Mouse (Mus musculus) midbrain, postnatal 0 days (tissue): ENCODE data around the gene Hist1h4j. TPM values are rescaled to one million over a fixed set of nuclear protein-coding genes. Genes with fewer than 3 reads are reported as not detected.
A peak's percentile ranks its signal among the peaks of the same experiment; 100 is the strongest.
"Not testable (repeated sequence)": the region's sequence is repeated elsewhere in the genome, so short reads cannot be mapped to it uniquely, and the experiment has no call there.

Experiments
- ATAC-seq: fragments of 200-750 bp; cut with Nextera tagmentation; 2 replicates; pipeline ENCODE4 v1.8.0; 2017; ENCODE audit warnings: moderate number of reproducible peaks, mild to moderate bottlenecking, moderate TSS enrichment, moderate library complexity; ENCODE audit not compliant: low FRiP score
- DNase-seq: peaks from one replicate; pipeline ENCODE4 v3.0.0-alpha.2; 2015; ENCODE audit warnings: low spot score
- H3K27ac ChIP-seq: fragments of 300-500 bp; sonication (generic); 2 replicates; pipeline ENCODE4 v1.5.1; 2014; ENCODE audit warnings: low read depth, mild to moderate bottlenecking, low read length, mixed read lengths
- H3K27me3 ChIP-seq: fragments of 300-500 bp; sonication (generic); 2 replicates; pipeline ENCODE4 v1.6.1; 2014; ENCODE audit warnings: low read length, control low read depth, mixed read lengths; ENCODE audit not compliant: insufficient read depth
- H3K36me3 ChIP-seq: fragments of 300-500 bp; sonication (generic); 2 replicates; pipeline ENCODE4 v1.6.1; 2014; ENCODE audit warnings: low read length, control low read depth, mixed read lengths; ENCODE audit not compliant: insufficient read depth
- H3K4me1 ChIP-seq: fragments of 300-500 bp; sonication (generic); 2 replicates; pipeline ENCODE4 v1.6.1; 2014; ENCODE audit warnings: mild to moderate bottlenecking, control low read depth, antibody characterized with exemption, low read length, mixed read lengths; ENCODE audit not compliant: insufficient read depth
- H3K4me2 ChIP-seq: fragments of 300-500 bp; sonication (generic); 2 replicates; pipeline ENCODE4 v1.6.1; 2014; ENCODE audit warnings: low read depth, mild to moderate bottlenecking, low read length, mixed read lengths; ENCODE audit not compliant: poor library complexity, severe bottlenecking
- H3K4me3 ChIP-seq: fragments of 300-500 bp; sonication (generic); 2 replicates; pipeline ENCODE4 v1.5.1; 2014; ENCODE audit warnings: low read depth, mild to moderate bottlenecking, low read length, moderate library complexity
- H3K9ac ChIP-seq: fragments of 300-500 bp; sonication (generic); replicated peaks from 2 replicates; pipeline ENCODE4 v1.6.1; 2014; ENCODE audit warnings: mild to moderate bottlenecking, low read length, moderate library complexity, mixed read lengths; ENCODE audit not compliant: poor library complexity, severe bottlenecking
- H3K9me3 ChIP-seq: fragments of 300-500 bp; sonication (generic); 2 replicates; pipeline ENCODE4 v1.6.1; 2016; ENCODE audit warnings: low read length, control low read depth
- CTCF ChIP-seq: IDR thresholded peaks from 2 replicates; pipeline ENCODE4 v1.5.1; 2016; ENCODE audit warnings: antibody characterized with exemption, mild to moderate bottlenecking
- WGBS: fragments of 180-500 bp; shearing (Covaris S2); extraction: QIAGEN DNeasy Blood & Tissue Kit; methylation state at CpG from one replicate; pipeline ENCODE4 v1.1.7; 2014; 5-methylcytosine and 5-hydroxymethylcytosine counted together
- polyA plus RNA-seq: library from polyadenylated mRNA; unstranded; fragments of >200 nt; fragmentation: Nextera tagmentation; extraction: Ambion mirVana; gene quantifications from 2 replicates; pipeline ENCODE4 v1.2.1, GENCODE M21; 2015
- total RNA-seq: library from RNA; depleted of rRNA; stranded (reverse); fragments of >200 nt; gene quantifications from 2 replicates; pipeline ENCODE4 v1.2.3, GENCODE M21; 2014

Gene Hist1h4j
- total and polyA plus RNA-seq, 2 experiments from 2014 or later: 479 TPM; not detected in 1

DNA sequence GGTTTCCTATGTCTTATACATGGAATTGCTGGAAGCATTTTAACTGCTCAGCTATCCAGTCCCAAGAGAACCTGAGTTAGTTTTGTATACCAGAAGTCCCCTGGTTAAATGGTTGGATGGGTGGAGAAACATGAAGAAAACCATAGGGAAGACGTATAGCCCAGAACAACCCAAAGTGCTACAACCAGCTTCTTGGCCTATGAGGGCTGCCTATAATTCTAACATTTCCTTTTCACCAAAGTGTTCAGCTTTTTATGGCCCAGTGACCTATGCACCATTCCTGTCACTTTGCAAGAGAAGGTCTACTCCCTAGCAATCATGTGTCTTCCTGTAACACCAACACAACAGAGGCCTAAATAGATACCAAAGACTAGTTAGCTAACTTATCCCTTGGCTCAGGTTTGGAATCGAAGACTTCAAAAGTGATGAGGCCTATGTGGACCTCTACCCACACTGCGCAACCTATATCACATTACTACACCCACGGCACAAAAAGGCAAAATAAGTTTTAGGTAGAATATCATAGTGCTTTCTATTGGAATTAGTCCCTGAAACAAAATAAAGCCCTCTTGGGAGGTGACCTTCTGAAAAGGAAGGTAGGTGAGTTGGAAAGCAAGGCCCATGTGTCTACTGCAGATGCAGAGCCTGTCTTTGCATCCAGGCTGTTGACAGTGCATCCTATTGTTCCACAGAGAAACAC is 16.3 kb upstream of the Hist1h4j start:
- H3K4me1 ChIP-seq: peaks cover 2% of the 10 kb centered on the region
- DNase-seq: no peak
- peak overlapping the region; percentile 38 for H3K4me3 ChIP-seq
- no peak overlapping the region for H3K27ac ChIP-seq
- no peak for ATAC-seq
- 63% methylated on average over 4 of the region's 4 CpGs for WGBS
- no peaks in the 10 kb centered on the region for H3K27me3 ChIP-seq
- TF ChIP-seq CTCF: no peak
- H3K36me3 ChIP-seq: no peaks in the 10 kb centered on the region
- H3K9ac ChIP-seq: no peak overlapping the region; the same call in 1 of the 2 replicates
- no peaks in the 10 kb centered on the region for H3K9me3 ChIP-seq
- peak overlapping the region; percentile 54 for H3K4me2 ChIP-seq

DNA sequence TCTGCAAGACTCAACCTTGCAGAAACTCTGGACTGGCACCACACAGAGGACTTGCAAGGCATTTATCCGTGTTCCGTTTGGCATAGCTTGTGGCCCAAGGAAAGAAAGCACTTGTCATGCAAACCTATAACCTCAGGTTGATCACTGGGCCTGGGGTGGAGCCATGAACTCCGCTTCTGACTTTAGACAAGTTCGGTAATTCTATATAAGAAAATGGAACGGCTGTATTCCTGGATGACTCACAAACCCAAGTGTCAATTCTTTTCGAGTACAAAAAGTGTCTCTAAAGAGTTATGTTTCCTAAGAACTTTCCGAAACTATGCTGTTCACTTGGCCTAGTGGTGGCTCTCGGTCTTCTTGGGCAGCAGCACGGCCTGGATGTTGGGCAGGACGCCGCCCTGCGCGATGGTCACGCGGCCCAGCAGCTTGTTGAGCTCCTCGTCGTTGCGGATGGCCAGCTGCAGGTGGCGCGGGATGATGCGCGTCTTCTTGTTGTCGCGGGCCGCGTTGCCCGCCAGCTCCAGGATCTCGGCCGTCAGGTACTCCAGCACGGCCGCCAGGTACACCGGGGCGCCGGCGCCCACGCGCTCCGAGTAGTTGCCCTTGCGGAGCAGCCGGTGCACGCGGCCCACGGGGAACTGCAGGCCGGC is 13.6 kb upstream of the Hist1h4j start:
- DNase-seq, H3K27me3 ChIP-seq, H3K9me3 ChIP-seq, H3K27ac ChIP-seq, H3K36me3 ChIP-seq, H3K4me1 ChIP-seq, H3K9ac ChIP-seq: not testable (repeated sequence)
- 0 out of 2 replicates have a peak, but pooled peaks have one; percentile 4 for TF ChIP-seq CTCF
- Histone ChIP-seq H3K4me3 (peak overlapping the region; percentile 39), H3K4me2 (peak overlapping the region; percentile 57)
- WGBS: 1% methylated on average over 15 of the region's 44 CpGs
- ATAC-seq: 0 out of 2 replicates have a peak, but pooled peaks have one; percentile 2

DNA sequence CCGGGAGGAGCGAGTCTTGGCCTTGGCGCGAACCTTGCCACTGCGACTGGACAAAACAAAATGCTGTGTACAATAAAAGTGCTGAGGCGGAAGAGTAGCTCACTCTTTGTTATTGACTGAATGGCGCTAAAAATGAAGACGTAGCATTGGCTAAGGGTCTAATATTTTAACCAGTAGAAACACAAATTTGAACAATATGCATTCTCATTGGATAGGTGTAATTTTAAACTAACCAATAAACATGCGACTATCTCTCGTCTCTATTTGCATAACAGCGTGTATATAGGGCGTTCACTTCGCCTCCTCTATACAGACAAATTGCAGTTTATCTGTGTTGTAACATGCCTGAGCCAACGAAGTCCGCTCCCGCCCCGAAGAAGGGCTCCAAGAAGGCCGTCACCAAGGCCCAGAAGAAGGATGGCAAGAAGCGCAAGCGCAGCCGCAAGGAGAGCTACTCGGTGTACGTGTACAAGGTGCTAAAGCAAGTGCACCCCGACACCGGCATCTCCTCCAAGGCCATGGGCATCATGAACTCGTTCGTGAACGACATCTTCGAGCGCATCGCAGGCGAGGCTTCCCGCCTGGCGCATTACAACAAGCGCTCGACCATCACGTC is 13.0 kb upstream of the Hist1h4j start, which contains the start of gene Hist1h2bm:
Gene Hist1h2bm, plus strand, starts transcription at position 288 of the 616 bp plus-strand sequence.
- under 1% methylated on average over 37 of the region's 37 CpGs for WGBS
- peak; percentile 96 for ATAC-seq
- not testable (repeated sequence) for H3K36me3 ChIP-seq

DNA sequence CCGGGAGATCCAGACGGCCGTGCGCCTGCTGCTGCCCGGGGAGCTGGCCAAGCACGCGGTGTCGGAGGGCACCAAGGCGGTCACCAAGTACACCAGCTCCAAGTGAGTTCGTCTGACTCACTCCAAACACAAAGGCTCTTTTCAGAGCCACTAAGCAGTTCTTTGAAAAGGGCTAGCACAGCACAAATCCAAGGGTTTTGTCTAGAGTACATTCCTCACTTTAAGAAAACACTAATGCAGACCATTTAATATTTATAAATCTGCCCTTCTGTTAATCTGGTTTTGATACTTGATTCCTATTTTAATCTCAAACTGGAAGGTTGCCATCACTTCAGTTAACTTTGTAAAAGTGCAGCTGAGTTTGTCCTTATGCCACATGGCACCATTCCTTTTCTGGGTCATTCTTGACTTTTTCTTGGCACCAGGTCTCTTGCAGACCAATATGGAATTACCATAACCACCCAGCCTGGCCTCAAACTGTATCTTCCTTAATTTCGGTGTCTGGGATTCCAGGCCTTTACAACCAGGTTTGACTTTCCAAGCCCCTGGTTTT is 12.4 kb upstream of the Hist1h4j start:
- TF ChIP-seq CTCF: no peak
- H3K27me3 ChIP-seq: no peaks in the 10 kb centered on the region
- H3K27ac ChIP-seq: no peak overlapping the region
- no peaks in the 10 kb centered on the region for H3K9me3 ChIP-seq
- H3K4me2 ChIP-seq: peak overlapping the region; percentile 50
- peak overlapping the region; percentile 39 for H3K4me3 ChIP-seq
- no peak overlapping the region for H3K9ac ChIP-seq
- 2% methylated on average over 10 of the region's 11 CpGs for WGBS
- ATAC-seq (peak; percentile 69), DNase-seq (peak; percentile 51)
- H3K4me1 ChIP-seq: no peaks in the 10 kb centered on the region; the same call in 1 of the 2 replicates
- H3K36me3 ChIP-seq: no peaks in the 10 kb centered on the region

More for the DNA sequence above, 13.0 kb upstream of the Hist1h4j start, which contains the start of gene Hist1h2bm:
- H3K27ac ChIP-seq, H3K9ac ChIP-seq, H3K27me3 ChIP-seq, H3K9me3 ChIP-seq, H3K4me1 ChIP-seq: not testable (repeated sequence)
- peak within 1 kb of the TSS; percentile 39 for H3K4me3 ChIP-seq
- peak within 1 kb of the TSS; percentile 57 for H3K4me2 ChIP-seq
- DNase-seq: peak; percentile 96

DNA sequence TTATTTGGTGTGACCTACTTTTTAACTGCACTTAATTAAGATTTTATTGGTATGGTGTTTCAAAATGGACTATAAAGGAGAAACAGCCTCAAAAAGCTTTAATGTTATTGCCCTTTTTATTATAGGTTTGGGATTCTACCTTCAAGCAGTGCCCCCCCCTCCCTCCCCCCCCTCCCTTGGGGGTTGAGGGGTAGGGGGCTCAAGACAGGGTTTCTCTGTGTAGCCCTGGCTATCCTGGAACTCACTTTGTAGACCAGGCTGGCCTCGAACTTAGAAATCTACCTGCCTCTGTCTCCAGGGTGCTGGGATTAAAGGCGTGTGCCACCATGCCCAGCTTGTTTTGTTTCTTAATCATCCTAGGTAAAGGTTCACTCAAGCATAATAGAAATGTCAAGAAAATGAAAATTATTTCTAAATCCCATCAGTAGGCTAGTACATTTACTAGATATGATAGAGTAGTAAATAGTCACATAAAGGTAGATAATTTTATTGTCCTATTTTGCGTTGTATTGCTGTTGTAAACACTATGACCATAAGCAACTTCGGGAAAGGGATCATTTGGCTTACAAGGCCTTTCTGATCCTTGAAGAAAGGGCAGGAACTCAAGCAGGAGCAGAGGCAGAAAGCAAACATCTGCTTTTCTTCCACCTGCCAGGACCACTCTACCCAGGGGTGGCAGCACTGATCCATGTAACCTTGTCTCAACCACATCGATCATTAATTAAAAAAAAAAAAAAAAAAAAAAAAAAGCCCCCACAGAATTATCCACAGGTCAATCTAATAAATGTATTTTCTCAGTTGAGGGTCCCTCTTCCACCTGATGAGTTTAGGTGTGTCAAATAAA is 11.6 kb upstream of the Hist1h4j start:
- no peak overlapping the region for H3K4me3 ChIP-seq
- no peaks in the 10 kb centered on the region for H3K36me3 ChIP-seq
- peak; percentile 22 for TF ChIP-seq CTCF
- DNase-seq (no peak), ATAC-seq (no peak)
- no peaks in the 10 kb centered on the region; the same call in 1 of the 2 replicates for H3K4me1 ChIP-seq
- 37% methylated on average over 5 of the region's 5 CpGs for WGBS
- no peaks in the 10 kb centered on the region for H3K9me3 ChIP-seq
- H3K27ac ChIP-seq: no peak overlapping the region
- H3K9ac ChIP-seq: no peak overlapping the region
- no peak overlapping the region for H3K4me2 ChIP-seq
- H3K27me3 ChIP-seq: no peaks in the 10 kb centered on the region
